Mouse (Mus musculus) left cerebral cortex, adult 9 months (tissue): ENCODE data around the gene Gcc2.
"Not testable (repeated sequence)": the region's sequence is repeated elsewhere in the genome, so short reads cannot be mapped to it uniquely, and the experiment has no call there.

ENCODE experiments used
- DNase-seq, 2 experiments: peaks; one replicate each; pipeline ENCODE4 v3.0.0; 2022; ENCODE audit warnings: low spot score in 2 of 2

Gene Gcc2

GRCm38 (mm10) chr10:58231779-58232640 lies 23.3 kb upstream of the Gcc2 start:
- peak; percentile 49 to 77 for DNase-seq

GRCm38 (mm10) chr10:58232641-58232969 lies 22.7 kb upstream of the Gcc2 start, which contains the start of gene Duxf3:
Gene Duxf3, minus strand, starts transcription at chr10:58232675.
- not testable (repeated sequence) for DNase-seq

GRCm38 (mm10) chr10:58233054-58233739 lies 22.1 kb upstream of the Gcc2 start:
- peak in 1 of 2 experiments; percentile 55 for DNase-seq

- not testable (repeated sequence) for DNase-seq
Measured at GRCm38 (mm10) chr10:58233740-58234121, 21.6 kb upstream of the Gcc2 start.

- DNase-seq: not testable (repeated sequence)
Measured at GRCm38 (mm10) chr10:58234985-58235384, 20.3 kb upstream of the Gcc2 start.

- DNase-seq: no peak
Measured at GRCm38 (mm10) chr10:58236613-58237012, 18.7 kb upstream of the Gcc2 start, which contains the start of gene Gm4981. Gene Gm4981, minus strand, starts transcription at chr10:58236701.

GRCm38 (mm10) chr10:58238984-58239740 lies 16.1 kb upstream of the Gcc2 start:
- DNase-seq: peak in 1 of 2 experiments; percentile 63

GRCm38 (mm10) chr10:58249535-58249934 lies 5.8 kb upstream of the Gcc2 start:
- no peak for DNase-seq

GRCm38 (mm10) chr10:58254635-58255175 lies 592 bp upstream of the Gcc2 start:
- DNase-seq: no peak

- DNase-seq: no peak
Measured at GRCm38 (mm10) chr10:58255954-58256353, 657 bp downstream of the Gcc2 start.

- DNase-seq: no peak
Measured at GRCm38 (mm10) chr10:58258466-58258865, 3.2 kb downstream of the Gcc2 start.

GRCm38 (mm10) chr10:58282238-58282637 lies 26.9 kb downstream of the Gcc2 start:
- no peak for DNase-seq

- no peak for DNase-seq
Measured at GRCm38 (mm10) chr10:58290742-58291141, 35.4 kb downstream of the Gcc2 start.

GRCm38 (mm10) chr10:58294246-58294645 lies 38.9 kb downstream of the Gcc2 start:
- DNase-seq: peak; percentile 24 to 30

GRCm38 (mm10) chr10:58295605-58296004 lies 40.3 kb downstream of the Gcc2 start:
- DNase-seq: no peak

GRCm38 (mm10) chr10:58304996-58305395 lies 49.7 kb downstream of the Gcc2 start:
- DNase-seq: no peak

- DNase-seq: no peak
Measured at GRCm38 (mm10) chr10:58306897-58307296, 51.6 kb downstream of the Gcc2 start.

GRCm38 (mm10) chr10:58310791-58311190 lies 55.5 kb downstream of the Gcc2 start:
- DNase-seq: no peak

- no peak for DNase-seq
Measured at GRCm38 (mm10) chr10:58312887-58313286, 57.6 kb downstream of the Gcc2 start.

GRCm38 (mm10) chr10:58320881-58321280 lies 65.6 kb downstream of the Gcc2 start:
- no peak for DNase-seq

GRCm38 (mm10) chr10:58322361-58323027 lies 67.2 kb downstream of the Gcc2 start:
- no peak for DNase-seq
